Mouse (Mus musculus): ENCODE measurements around the gene Enpp7. TPM values are rescaled to one million over a fixed set of nuclear protein-coding genes. Genes with fewer than 3 reads are reported as not detected.
A peak's percentile ranks its signal among the peaks of the same experiment; 100 is the strongest.

Gene Enpp7
- polyA plus RNA-seq, 1 experiment = 174 TPM

- no peak for DNase-seq (ENCODE audit: low read depth, low spot score)
- WGBS = 4% methylated on average over 26 of the region's 26 CpGs
These were observed 46.0 kb downstream of the Enpp7 start for GRCm38 (mm10) chr11:119033874-119034558.

- 14% methylated on average over 19 of the region's 19 CpGs for WGBS
- no peak for DNase-seq (ENCODE audit: low read depth, low spot score)
These were observed 46.6 kb downstream of the Enpp7 start for GRCm38 (mm10) chr11:119034635-119035034.

- whole genome bisulfite sequencing = 18% methylated on average over 21 of the region's 21 CpGs
- DNase-seq (ENCODE audit: low read depth, low spot score) = no peak
These were observed 47.2 kb downstream of the Enpp7 start for GRCm38 (mm10) chr11:119035094-119035685.

- WGBS = 32% methylated on average over 21 of the region's 21 CpGs
- DNase-seq (ENCODE audit: low read depth, low spot score) = no peak
These were observed 47.7 kb downstream of the Enpp7 start for GRCm38 (mm10) chr11:119035686-119036165.

GRCm38 (mm10) chr11:119036447-119036846 lies 48.5 kb downstream of the Enpp7 start:
- no peak for DNase-seq (ENCODE audit: low read depth, low spot score)
- 24% methylated on average over 15 of the region's 15 CpGs for WGBS

GRCm38 (mm10) chr11:119036934-119037779 lies 49.2 kb downstream of the Enpp7 start:
- 20% methylated on average over 57 of the region's 57 CpGs for WGBS
- DNase-seq (ENCODE audit: low read depth, low spot score) = no peak

GRCm38 (mm10) chr11:119037780-119038401 lies 49.9 kb downstream of the Enpp7 start:
- 78% methylated on average over 18 of the region's 18 CpGs for WGBS
- DNase-seq (ENCODE audit: low read depth, low spot score) = no peak

- 91% methylated on average over 22 of the region's 22 CpGs for WGBS
- DNase-seq (ENCODE audit: low read depth, low spot score) = no peak
These were observed 50.9 kb downstream of the Enpp7 start for GRCm38 (mm10) chr11:119038744-119039484.

- DNase-seq (ENCODE audit: low read depth, low spot score) = no peak
These were observed 51.9 kb downstream of the Enpp7 start for GRCm38 (mm10) chr11:119039732-119040512.

GRCm38 (mm10) chr11:119040600-119041324 lies 52.8 kb downstream of the Enpp7 start, which contains the start of gene Cbx8:
Gene Cbx8 (minus strand): TSS chr11:119040969.
- WGBS = under 1% methylated on average over 63 of the region's 63 CpGs
- DNase-seq (ENCODE audit: low read depth, low spot score) = peak; percentile 98

More at GRCm38 (mm10) chr11:119039732-119040512, 51.9 kb downstream of the Enpp7 start:
- 27% methylated on average over 21 of the region's 21 CpGs for WGBS

- WGBS = 2% methylated on average over 31 of the region's 31 CpGs
- no peak for DNase-seq (ENCODE audit: low read depth, low spot score)
These were observed 53.3 kb downstream of the Enpp7 start for GRCm38 (mm10) chr11:119041325-119041716.

GRCm38 (mm10) chr11:119041750-119042465 lies 53.9 kb downstream of the Enpp7 start:
- WGBS = 2% methylated on average over 31 of the region's 31 CpGs
- no peak for DNase-seq (ENCODE audit: low read depth, low spot score)

Other genes with a start within 250 kb of the Enpp7 start
- gene Rbfox3, start 76.6 kb upstream of the Enpp7 start, polyA plus RNA-seq (2012; rRNA removed) = 0.10 and 0.11 TPM in 2 replicates
- 3.5 and 5.1 TPM in 2 replicates for gene Cbx2, start 34.8 kb downstream of the Enpp7 start, polyA plus RNA-seq (2012; rRNA removed)
- 3.2 and 4.3 TPM in 2 replicates for gene Cbx8, start 52.8 kb downstream of the Enpp7 start, polyA plus RNA-seq (2012; rRNA removed)
- gene Cbx4, start 98.0 kb downstream of the Enpp7 start, polyA plus RNA-seq (2012; rRNA removed) = 4.4 and 5.5 TPM in 2 replicates
- 4.0 and 4.4 TPM in 2 replicates for gene Tbc1d16, start 240.3 kb downstream of the Enpp7 start, polyA plus RNA-seq (2012; rRNA removed)
- 0.25 and 0.26 TPM in 2 replicates for gene Ccdc40, start 240.4 kb downstream of the Enpp7 start, polyA plus RNA-seq (2012; rRNA removed)

All from large intestine, adult 2 months (tissue).